Mouse (Mus musculus): ENCODE measurements around the gene Dscaml1. TPM values are rescaled to one million over a fixed set of nuclear protein-coding genes. Genes with fewer than 3 reads are reported as not detected.

Dscaml1 gene
- polyA plus RNA-seq, 1 experiment from 2014 or later, result 1.1 TPM

GRCm38 (mm10) chr9:45620049-45620448 is 193.6 kb downstream of the Dscaml1 start:
- H3K27ac ChIP-seq (ENCODE audit: low read depth, low read length), result no peak overlapping the region

GRCm38 (mm10) chr9:45620920-45621319 is 194.5 kb downstream of the Dscaml1 start:
- H3K9me3 ChIP-seq (ENCODE audit: control insufficient read depth, low read length), result no peaks in the 10 kb centered on the region
- H3K4me3 ChIP-seq (ENCODE audit: low read depth, low read length), result no peak overlapping the region
- ATAC-seq (ENCODE audit: insufficient read depth, low FRiP score, low TSS enrichment) (no peak), DNase-seq (ENCODE audit: low spot score) (no peak)
- H3K36me3 ChIP-seq (ENCODE audit: control insufficient read depth, insufficient read depth, low read length), result no peaks in the 10 kb centered on the region
- WGBS, result 96% methylated on average over 4 of the region's 4 CpGs
- no peaks in the 10 kb centered on the region for H3K27me3 ChIP-seq (ENCODE audit: control insufficient read depth, insufficient read depth, low read length)
- H3K27ac ChIP-seq (ENCODE audit: low read depth, low read length), result no peak overlapping the region
- H3K4me1 ChIP-seq (ENCODE audit: control insufficient read depth, insufficient read depth, low read length), result no peaks in the 10 kb centered on the region
- H3K9ac ChIP-seq (ENCODE audit: low read length), result no peak overlapping the region
- H3K4me2 ChIP-seq (ENCODE audit: low read depth), result no peak overlapping the region

More at GRCm38 (mm10) chr9:45620049-45620448, 193.6 kb downstream of the Dscaml1 start:
- no peaks in the 10 kb centered on the region for H3K27me3 ChIP-seq (ENCODE audit: control insufficient read depth, insufficient read depth, low read length)
- H3K9ac ChIP-seq (ENCODE audit: low read length), result no peak overlapping the region
- no peak overlapping the region for H3K4me3 ChIP-seq (ENCODE audit: low read depth, low read length)
- H3K9me3 ChIP-seq (ENCODE audit: control insufficient read depth, low read length), result no peaks in the 10 kb centered on the region
- ATAC-seq (ENCODE audit: insufficient read depth, low FRiP score, low TSS enrichment) (no peak), DNase-seq (ENCODE audit: low spot score) (no peak)
- H3K36me3 ChIP-seq (ENCODE audit: control insufficient read depth, insufficient read depth, low read length), result no peaks in the 10 kb centered on the region
- H3K4me1 ChIP-seq (ENCODE audit: control insufficient read depth, insufficient read depth, low read length), result no peaks in the 10 kb centered on the region
- no peak overlapping the region for H3K4me2 ChIP-seq (ENCODE audit: low read depth)
- 63% methylated on average over 9 of the region's 9 CpGs for WGBS

- no peak for ATAC-seq (ENCODE audit: insufficient read depth, low FRiP score, low TSS enrichment)
- DNase-seq (ENCODE audit: low spot score), result peak; percentile 29
- no peaks in the 10 kb centered on the region for H3K4me1 ChIP-seq (ENCODE audit: control insufficient read depth, insufficient read depth, low read length)
- H3K36me3 ChIP-seq (ENCODE audit: control insufficient read depth, insufficient read depth, low read length), result no peaks in the 10 kb centered on the region
- H3K27ac ChIP-seq (ENCODE audit: low read depth, low read length), result no peak overlapping the region
- 51% methylated on average over 6 of the region's 6 CpGs for WGBS
- H3K4me3 ChIP-seq (ENCODE audit: low read depth, low read length), result no peak overlapping the region
- H3K9ac ChIP-seq (ENCODE audit: low read length), result no peak overlapping the region
- H3K9me3 ChIP-seq (ENCODE audit: control insufficient read depth, low read length), result no peaks in the 10 kb centered on the region
- H3K4me2 ChIP-seq (ENCODE audit: low read depth), result no peak overlapping the region
- no peaks in the 10 kb centered on the region for H3K27me3 ChIP-seq (ENCODE audit: control insufficient read depth, insufficient read depth, low read length)
Observed at GRCm38 (mm10) chr9:45625889-45626446, 199.5 kb downstream of the Dscaml1 start.

GRCm38 (mm10) chr9:45632520-45632919 is 206.1 kb downstream of the Dscaml1 start:
- 63% methylated on average over 10 of the region's 10 CpGs for WGBS
- ATAC-seq (ENCODE audit: insufficient read depth, low FRiP score, low TSS enrichment), result no peak
- no peak overlapping the region for H3K27ac ChIP-seq (ENCODE audit: low read depth, low read length)

DNA sequence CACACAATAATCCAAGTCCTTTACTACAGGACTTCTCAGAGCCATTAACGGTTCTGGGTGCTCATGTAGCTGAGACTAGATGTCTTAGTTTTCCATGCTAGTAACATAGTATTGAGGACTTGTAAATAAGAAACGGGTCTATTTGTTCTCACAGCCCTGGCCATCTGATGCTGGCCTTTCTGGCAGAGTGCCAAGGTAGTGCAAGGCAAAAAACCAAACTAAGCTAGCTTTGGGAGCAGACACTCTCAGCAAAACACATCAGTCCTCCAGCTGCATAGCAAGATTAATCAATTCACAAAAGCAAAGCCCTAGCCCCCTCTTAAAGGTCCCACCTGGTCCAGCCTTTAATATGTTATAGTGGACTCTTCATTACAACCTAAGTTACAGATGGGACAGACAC is 206.6 kb downstream of the Dscaml1 start:
- Histone ChIP-seq H3K27ac (ENCODE audit: low read depth, low read length) (no peak overlapping the region), H3K27me3 (ENCODE audit: control insufficient read depth, insufficient read depth, low read length) (no peaks in the 10 kb centered on the region), H3K4me2 (ENCODE audit: low read depth) (no peak overlapping the region), H3K9me3 (ENCODE audit: control insufficient read depth, low read length) (no peaks in the 10 kb centered on the region), H3K4me1 (ENCODE audit: control insufficient read depth, insufficient read depth, low read length) (no peaks in the 10 kb centered on the region), H3K36me3 (ENCODE audit: control insufficient read depth, insufficient read depth, low read length) (no peaks in the 10 kb centered on the region), H3K9ac (ENCODE audit: low read length) (no peak overlapping the region), H3K4me3 (ENCODE audit: low read depth, low read length) (no peak overlapping the region)
- DNase-seq (ENCODE audit: low spot score), result no peak
- ATAC-seq (ENCODE audit: insufficient read depth, low FRiP score, low TSS enrichment), result no peak
- 74% methylated on average over 2 of the region's 2 CpGs for WGBS

More at GRCm38 (mm10) chr9:45632520-45632919, 206.1 kb downstream of the Dscaml1 start:
- Histone ChIP-seq H3K27me3 (ENCODE audit: control insufficient read depth, insufficient read depth, low read length) (no peaks in the 10 kb centered on the region), H3K9ac (ENCODE audit: low read length) (no peak overlapping the region), H3K4me2 (ENCODE audit: low read depth) (no peak overlapping the region), H3K9me3 (ENCODE audit: control insufficient read depth, low read length) (no peaks in the 10 kb centered on the region), H3K4me1 (ENCODE audit: control insufficient read depth, insufficient read depth, low read length) (no peaks in the 10 kb centered on the region), H3K36me3 (ENCODE audit: control insufficient read depth, insufficient read depth, low read length) (no peaks in the 10 kb centered on the region), H3K4me3 (ENCODE audit: low read depth, low read length) (no peak overlapping the region)
- DNase-seq (ENCODE audit: low spot score), result peak; percentile 32

GRCm38 (mm10) chr9:45634978-45635377 is 208.6 kb downstream of the Dscaml1 start:
- H3K4me2 ChIP-seq (ENCODE audit: low read depth), result no peak overlapping the region
- 77% methylated on average over 4 of the region's 4 CpGs for WGBS
- DNase-seq (ENCODE audit: low spot score), result no peak
- H3K9me3 ChIP-seq (ENCODE audit: control insufficient read depth, low read length), result no peaks in the 10 kb centered on the region
- H3K4me1 ChIP-seq (ENCODE audit: control insufficient read depth, insufficient read depth, low read length), result no peaks in the 10 kb centered on the region
- H3K9ac ChIP-seq (ENCODE audit: low read length), result no peak overlapping the region
- H3K27me3 ChIP-seq (ENCODE audit: control insufficient read depth, insufficient read depth, low read length), result no peaks in the 10 kb centered on the region
- H3K36me3 ChIP-seq (ENCODE audit: control insufficient read depth, insufficient read depth, low read length), result no peaks in the 10 kb centered on the region
- no peak for ATAC-seq (ENCODE audit: insufficient read depth, low FRiP score, low TSS enrichment)
- H3K4me3 ChIP-seq (ENCODE audit: low read depth, low read length), result no peak overlapping the region
- no peak overlapping the region for H3K27ac ChIP-seq (ENCODE audit: low read depth, low read length)

DNA sequence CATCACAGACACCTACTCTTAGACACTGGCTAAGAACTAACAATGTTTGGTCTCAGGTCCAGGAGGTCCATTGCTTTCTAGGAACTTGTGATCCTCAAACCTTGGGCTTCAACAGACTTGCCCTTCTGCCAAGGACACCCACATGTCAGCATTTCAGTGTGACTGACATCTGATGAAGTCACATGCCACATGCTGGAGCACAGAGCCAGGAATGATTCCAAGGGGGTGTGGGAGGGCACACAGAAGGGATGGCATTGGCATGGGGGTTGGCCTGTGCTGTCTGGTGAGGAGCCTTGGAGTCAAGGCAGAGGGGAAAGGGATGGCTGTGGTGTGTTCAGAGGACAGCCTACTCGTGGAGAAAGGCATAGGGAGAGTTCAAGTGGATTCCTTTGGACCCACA is 210.9 kb downstream of the Dscaml1 start:
- no peaks in the 10 kb centered on the region for H3K4me1 ChIP-seq (ENCODE audit: control insufficient read depth, insufficient read depth, low read length)
- H3K36me3 ChIP-seq (ENCODE audit: control insufficient read depth, insufficient read depth, low read length), result no peaks in the 10 kb centered on the region
- H3K27me3 ChIP-seq (ENCODE audit: control insufficient read depth, insufficient read depth, low read length), result no peaks in the 10 kb centered on the region
- ATAC-seq (ENCODE audit: insufficient read depth, low FRiP score, low TSS enrichment) (no peak), DNase-seq (ENCODE audit: low spot score) (no peak)
- no peak overlapping the region for H3K4me3 ChIP-seq (ENCODE audit: low read depth, low read length)
- H3K4me2 ChIP-seq (ENCODE audit: low read depth), result no peak overlapping the region
- H3K27ac ChIP-seq (ENCODE audit: low read depth, low read length), result no peak overlapping the region
- WGBS, result 75% methylated on average over 1 of the region's 1 CpGs
- H3K9me3 ChIP-seq (ENCODE audit: control insufficient read depth, low read length), result no peaks in the 10 kb centered on the region
- no peak overlapping the region for H3K9ac ChIP-seq (ENCODE audit: low read length)

DNA sequence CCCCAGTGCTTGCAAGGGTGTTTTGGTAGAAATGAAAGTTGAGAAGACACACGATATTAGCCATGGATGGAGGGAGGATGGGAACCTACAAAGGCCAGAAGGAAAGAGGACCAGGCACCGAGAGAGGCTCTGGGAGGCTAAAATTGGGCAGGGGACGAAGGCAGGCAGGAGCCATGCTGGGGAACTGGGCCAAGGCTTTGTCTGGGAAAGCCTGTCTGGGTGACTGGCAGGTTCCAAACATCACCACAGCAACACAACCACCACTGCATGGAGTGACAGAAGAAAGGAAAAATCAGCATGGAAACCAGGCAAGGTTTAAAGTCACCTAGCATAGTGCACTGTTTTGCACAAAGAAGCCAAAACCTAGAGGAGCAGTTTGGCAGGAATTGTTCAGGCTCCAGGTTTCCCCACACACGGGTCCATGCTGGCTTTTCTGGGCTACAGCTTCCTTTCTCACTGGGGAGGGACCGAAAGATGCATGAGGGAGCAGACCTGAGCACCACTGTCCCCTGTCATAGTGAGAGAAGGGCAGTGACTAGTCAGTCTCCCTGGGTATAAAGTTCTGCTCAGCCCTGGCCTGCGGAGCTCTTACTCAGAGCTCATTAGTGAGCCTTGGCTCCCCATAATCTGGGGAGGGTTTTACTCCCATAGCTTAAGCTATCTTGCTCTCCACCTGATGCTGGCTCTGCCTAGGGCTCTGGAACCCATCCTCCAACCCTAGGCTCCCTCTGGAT is 211.9 kb downstream of the Dscaml1 start:
- H3K27ac ChIP-seq (ENCODE audit: low read depth, low read length), result no peak overlapping the region

GRCm38 (mm10) chr9:45644833-45645388 is 218.5 kb downstream of the Dscaml1 start:
- no peak overlapping the region for H3K4me3 ChIP-seq (ENCODE audit: low read depth, low read length)
- no peak for ATAC-seq (ENCODE audit: insufficient read depth, low FRiP score, low TSS enrichment)
- no peaks in the 10 kb centered on the region for H3K27me3 ChIP-seq (ENCODE audit: control insufficient read depth, insufficient read depth, low read length)
- no peak overlapping the region for H3K4me2 ChIP-seq (ENCODE audit: low read depth)
- H3K4me1 ChIP-seq (ENCODE audit: control insufficient read depth, insufficient read depth, low read length), result no peaks in the 10 kb centered on the region
- DNase-seq (ENCODE audit: low spot score), result no peak
- no peak overlapping the region for H3K9ac ChIP-seq (ENCODE audit: low read length)
- no peaks in the 10 kb centered on the region for H3K36me3 ChIP-seq (ENCODE audit: control insufficient read depth, insufficient read depth, low read length)
- WGBS, result 79% methylated on average over 6 of the region's 6 CpGs
- H3K9me3 ChIP-seq (ENCODE audit: control insufficient read depth, low read length), result no peaks in the 10 kb centered on the region
- no peak overlapping the region for H3K27ac ChIP-seq (ENCODE audit: low read depth, low read length)

More for the DNA sequence above, 211.9 kb downstream of the Dscaml1 start:
- no peaks in the 10 kb centered on the region for H3K36me3 ChIP-seq (ENCODE audit: control insufficient read depth, insufficient read depth, low read length)
- no peak for DNase-seq (ENCODE audit: low spot score)
- no peak overlapping the region for H3K4me3 ChIP-seq (ENCODE audit: low read depth, low read length)
- no peaks in the 10 kb centered on the region for H3K4me1 ChIP-seq (ENCODE audit: control insufficient read depth, insufficient read depth, low read length)
- H3K9me3 ChIP-seq (ENCODE audit: control insufficient read depth, low read length), result no peaks in the 10 kb centered on the region
- WGBS, result 80% methylated on average over 6 of the region's 6 CpGs
- no peaks in the 10 kb centered on the region for H3K27me3 ChIP-seq (ENCODE audit: control insufficient read depth, insufficient read depth, low read length)
- no peak overlapping the region for H3K4me2 ChIP-seq (ENCODE audit: low read depth)
- ATAC-seq (ENCODE audit: insufficient read depth, low FRiP score, low TSS enrichment), result no peak
- H3K9ac ChIP-seq (ENCODE audit: low read length), result no peak overlapping the region

All from neural tube, embryonic 11.5 days (tissue).